Mouse (Mus musculus) ovary, adult 18-20 months (tissue): Measurements from ENCODE around the gene Cdc42bpa.

ENCODE experiments used
- DNase-seq: peaks from one replicate; pipeline ENCODE4 v3.0.0; 2022; ENCODE audit warnings: low spot score, mixed read lengths

Cdc42bpa gene

DNA sequence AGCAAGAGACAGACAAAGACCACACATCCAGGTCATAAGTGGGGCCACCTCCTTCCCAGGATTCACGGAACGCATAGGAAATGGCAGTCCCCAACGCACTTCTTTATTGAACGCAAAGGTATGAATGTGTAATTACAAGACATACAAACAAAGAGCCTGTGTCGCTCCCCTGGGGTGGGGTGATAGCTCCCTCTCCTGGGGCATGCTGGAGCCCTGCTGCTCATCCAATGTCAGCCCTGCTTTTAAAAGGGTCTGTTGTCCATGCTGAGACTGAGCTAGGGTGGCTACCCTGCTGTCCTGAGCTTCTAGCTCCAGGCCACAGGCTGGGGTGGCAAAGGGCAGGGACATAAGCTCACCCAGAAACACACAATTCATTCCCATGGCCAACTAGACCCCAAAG lies 206.3 kb downstream of the Cdc42bpa start:
- no peak for DNase-seq

DNA sequence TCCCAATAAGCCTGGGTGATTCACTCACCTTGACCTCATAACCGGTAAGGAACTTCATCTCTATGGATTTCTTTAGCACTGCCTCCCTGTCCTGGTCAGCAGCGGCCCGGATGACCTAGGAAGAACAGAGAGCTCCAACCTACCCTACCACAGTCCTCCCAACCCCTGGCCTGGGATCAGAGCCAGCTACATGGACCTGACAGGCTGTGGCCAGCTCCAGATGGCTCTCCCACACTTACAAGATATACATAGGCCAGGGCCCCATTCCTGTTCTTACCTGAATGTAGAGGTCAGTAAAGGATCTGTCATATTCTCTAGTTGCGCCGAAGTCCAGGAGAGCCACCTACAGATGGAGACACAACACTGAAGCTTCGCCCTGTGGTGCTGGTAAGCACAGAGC lies 208.0 kb downstream of the Cdc42bpa start:
- no peak for DNase-seq

DNA sequence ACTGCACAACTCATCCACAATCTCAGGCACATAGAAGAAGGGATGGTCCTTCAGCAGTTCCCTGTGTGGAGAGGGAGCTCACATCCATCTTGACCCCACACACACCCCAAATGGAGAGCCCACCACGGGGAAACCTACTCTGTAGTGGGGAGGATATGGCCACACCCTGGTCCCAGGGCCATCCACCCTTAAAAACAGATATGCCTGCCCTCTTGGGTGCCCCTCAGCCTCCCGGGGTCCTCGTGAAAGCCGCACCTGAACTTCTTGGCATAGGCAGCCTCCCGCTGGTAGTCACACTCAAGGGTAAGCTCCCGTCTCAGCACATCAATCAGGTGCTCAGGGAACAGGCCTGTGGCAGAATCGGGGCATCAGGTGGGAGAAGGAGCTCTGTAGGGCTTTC lies 208.9 kb downstream of the Cdc42bpa start:
- no peak for DNase-seq

DNA sequence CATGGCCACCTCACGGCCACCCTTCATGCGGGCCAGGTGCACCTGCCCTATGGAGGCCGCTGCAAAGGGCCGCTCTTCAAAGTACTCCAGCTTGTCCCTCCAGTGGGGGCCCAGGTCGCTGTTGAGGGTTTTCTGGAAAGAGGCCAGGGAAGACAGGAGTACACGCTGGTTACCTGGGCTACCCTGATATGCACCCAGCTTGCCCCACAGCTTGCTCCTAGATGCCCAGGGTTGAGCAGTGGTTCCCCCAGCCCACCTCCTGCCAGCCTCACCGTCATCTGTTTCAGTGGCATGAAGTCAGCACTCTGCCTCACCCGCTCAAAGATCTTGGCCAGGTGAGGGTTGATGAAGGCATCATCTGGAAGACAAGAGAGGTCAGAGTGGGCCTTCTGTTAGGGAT lies 209.8 kb downstream of the Cdc42bpa start:
- no peak for DNase-seq

DNA sequence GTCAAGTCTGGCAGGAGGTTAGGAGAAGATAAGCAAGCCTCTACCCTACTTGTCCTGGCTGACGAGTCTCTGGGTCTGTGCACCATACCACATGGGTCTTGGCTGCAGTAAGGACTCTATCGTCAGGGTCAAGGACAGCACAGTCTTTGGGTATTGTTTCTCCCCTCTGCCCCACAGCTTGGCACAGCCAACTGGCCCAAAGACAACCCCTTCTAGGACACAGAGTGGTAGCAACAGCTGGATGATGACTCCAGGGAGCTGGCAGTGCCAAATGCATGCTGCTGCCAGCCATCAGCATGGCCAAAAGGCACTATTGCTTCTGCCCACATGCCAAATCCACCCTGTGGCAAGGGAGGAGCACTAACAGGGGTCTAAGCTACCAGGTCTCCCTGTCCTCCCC lies 211.6 kb downstream of the Cdc42bpa start:
- no peak for DNase-seq

DNA sequence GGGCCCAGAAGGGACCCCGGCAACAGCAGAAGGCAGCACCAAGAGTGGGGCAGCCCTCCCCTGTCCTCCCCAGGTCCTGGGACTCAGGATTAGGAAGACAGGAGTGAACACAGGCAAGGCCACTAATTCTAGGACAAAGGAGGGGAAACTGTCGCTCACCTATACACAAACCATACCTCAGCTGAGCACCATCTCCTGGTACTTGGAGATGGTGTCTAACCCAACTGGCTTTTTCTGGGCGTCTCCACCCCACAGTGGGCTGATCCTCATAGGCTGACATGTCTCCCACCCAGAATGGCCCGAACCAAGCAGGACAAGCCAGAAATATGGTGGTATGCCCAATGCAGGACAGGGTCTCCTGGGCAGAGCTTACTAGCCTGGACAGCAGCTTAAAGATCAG lies 212.3 kb downstream of the Cdc42bpa start:
- DNase-seq, result no peak

DNA sequence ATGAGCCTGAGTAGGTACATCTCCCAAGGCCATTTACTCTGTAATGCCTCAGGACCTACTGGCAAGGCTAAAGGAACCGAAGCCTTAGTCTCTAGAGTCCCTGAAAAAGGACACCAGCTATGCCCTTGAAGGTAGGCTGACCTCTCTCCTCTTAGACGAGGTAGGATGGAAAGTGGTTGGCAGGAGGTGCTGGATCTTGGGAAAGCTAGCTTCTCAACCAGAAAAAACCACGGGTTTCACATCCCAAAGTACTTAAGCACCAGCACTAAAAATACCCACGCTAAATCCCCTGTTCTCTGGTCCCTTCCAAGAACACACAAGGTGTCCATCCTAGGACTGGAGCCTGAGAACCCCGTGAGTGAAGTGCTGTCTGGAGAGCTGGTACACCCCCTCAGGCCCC lies 212.7 kb downstream of the Cdc42bpa start:
- DNase-seq, result no peak

DNA sequence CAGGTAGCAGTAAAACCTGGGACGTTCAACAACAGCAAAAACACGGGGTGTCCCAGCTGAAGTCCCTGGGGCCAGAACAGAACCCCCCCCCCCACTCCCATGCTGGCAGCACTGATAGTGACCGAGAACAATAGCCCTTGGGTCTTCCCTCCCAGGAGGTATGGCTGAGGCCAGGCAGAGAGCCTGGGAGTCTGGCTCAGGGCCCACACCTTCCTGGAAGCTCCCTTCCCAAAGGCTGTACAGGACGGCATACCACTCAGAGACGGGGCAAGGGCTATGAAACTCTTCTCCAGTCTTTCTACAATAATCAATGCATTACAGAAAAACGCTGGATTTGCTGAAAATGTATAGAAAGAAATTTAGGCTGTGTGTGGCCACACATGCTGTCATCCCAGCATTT lies 214.4 kb downstream of the Cdc42bpa start:
- DNase-seq, result no peak

DNA sequence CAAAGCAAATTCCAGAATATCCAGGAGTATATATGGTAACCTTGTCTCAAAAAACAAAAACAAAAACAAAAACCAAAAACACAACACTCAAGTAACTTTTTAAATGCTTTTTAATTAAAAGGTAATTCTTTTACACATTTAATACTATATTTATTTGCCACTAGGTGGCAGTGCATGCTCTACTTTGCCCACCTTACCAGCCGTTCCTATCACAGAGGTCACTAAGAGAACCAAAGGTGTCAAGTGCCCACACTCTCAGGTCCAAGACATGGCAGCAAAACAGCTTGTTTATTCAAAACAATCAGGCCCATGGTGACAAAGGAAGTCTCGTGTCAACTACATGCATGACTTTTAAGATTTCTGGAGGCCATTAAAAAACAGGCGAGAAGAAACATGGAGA lies 214.9 kb downstream of the Cdc42bpa start:
- no peak for DNase-seq

DNA sequence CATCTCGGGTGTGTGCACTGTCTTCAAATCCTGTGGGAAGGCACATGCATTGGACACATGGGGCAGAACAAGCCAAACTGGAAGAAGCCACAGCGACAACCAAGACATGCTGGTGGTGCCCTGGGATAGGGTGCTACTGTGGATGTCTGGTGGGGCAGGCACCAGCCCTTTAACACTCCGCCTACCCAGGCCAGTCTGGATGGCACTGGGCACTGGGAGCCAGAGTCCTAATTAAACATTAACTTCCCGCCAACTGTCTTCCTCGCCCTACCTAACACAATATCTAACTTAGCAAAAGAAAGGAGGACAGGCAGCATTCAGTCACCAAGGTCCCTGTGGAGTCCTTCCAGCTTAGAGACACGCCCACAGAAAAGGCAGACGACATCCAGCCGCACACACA lies 215.4 kb downstream of the Cdc42bpa start:
- DNase-seq, result no peak

DNA sequence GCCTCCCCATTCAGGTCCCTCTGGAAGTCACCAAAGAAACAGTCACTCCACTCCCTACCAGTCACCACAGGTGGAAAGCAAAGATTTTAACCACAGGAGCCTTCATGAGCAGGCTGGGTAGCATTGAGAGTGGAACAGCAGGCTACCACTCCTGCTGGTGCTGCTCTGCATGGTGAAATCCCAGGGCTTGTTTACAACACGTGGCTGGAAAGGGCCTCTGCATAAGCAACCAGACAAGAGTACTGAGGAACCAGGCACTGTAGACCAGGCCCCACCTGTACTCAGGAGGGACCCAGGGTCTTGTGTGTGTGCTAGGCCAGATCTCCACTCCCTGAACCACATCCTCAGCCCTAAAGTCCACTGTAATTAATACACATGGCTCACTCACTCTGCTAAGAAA lies 216.5 kb downstream of the Cdc42bpa start:
- no peak for DNase-seq

DNA sequence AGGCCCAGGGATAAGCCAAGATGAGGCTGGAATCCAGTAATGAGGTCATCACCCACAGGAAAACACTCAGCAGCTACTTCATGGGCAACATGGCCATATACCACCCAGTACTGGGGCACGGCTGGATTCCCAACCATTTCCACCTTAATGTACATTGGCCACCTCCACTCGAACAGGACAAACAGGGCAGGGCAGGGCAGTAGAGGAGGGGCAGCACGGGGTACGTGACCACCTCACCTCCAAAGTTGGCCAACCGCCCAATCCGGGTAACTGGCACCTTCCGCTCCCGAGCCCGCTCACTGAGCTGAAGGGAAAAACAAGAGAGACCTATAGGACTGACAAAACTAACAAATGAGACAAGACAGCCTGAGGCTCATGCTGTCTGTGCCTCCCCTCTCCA lies 218.1 kb downstream of the Cdc42bpa start:
- no peak for DNase-seq

DNA sequence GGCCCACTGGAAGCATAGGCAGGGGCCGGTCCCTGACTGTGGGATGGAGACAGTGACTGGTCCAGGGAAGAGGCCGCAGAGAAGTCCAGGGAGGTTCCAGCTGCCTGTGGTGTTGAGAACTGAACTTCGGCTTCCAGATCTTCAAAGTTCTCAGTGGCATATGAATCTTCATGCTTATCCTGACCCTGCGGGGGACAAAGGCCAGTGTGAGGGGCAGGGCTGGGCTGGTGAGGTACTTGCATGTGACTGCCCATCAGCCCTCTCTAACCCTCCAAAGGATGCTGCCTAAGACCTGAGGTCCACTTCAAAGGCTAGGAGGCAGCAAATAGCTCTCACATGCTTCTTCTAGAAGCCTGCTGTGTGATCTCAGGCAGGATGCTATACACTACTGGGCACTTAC lies 218.8 kb downstream of the Cdc42bpa start:
- DNase-seq, result no peak

DNA sequence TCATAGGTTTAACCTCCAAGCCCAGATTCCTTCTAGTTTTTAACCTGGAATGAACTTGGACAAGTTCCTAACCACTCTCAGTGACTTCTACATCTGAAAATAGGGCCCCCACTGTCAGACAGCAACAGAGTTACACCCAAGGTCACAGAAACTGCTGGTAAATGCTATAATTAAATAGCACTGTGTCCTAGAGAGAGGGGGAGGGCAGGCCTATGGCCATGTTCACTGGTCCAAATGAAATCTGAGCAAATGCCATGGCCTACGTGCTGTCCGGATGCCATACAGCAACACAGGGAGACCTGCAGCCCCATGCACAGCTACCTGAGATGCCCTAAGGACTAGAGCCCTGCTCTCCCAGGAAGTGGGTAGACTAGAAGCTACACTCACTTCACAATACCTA lies 219.6 kb downstream of the Cdc42bpa start:
- DNase-seq, result no peak

DNA sequence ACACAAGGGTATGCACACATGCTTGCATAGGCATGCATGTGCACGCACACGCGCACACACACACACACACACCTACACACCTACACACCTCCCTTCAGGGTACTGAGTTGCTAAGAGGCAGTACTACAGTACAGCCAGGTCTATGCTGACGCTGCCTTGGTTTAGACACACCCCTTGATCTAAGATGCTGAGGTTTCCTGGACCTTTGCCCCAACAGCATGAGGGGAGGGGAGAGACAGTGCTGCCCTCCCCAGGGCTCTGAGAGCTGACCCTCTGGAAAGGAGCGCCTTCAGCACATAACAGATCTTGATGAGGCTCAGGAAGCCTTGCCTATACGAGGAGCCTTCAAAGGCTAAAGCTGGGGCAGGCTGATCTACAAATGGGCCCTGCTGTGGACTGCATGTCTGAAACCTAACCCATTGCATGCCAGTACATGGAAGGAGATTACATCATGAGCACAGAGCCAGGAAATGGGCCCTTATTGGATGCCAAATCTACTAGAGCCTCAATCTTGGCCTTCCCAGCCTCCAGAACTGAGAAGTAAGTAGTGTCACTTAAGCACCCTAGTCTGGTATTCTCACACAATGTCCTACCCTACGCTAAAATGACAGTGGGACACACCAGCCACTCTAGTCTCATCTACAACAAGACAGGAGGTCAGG lies 221.2 kb downstream of the Cdc42bpa start:
- no peak for DNase-seq

DNA sequence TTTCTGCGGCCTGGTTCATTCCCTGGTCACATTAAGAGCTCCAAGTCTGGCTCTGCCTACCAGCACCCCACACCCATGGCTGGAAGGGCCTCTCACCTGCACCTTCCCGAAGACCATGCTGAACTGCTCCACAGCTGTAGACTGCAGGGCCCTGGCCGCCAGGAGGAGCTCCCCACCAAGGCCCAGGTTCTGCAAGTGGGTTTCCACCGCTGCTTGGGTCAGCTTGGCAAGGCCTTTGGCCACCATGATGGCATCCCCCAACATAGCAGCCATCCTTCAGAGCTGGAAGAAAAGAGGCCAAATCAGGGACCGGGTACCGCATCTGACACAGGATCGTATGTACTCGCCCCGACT lies 221.7 kb downstream of the Cdc42bpa start:
- no peak for DNase-seq

DNA sequence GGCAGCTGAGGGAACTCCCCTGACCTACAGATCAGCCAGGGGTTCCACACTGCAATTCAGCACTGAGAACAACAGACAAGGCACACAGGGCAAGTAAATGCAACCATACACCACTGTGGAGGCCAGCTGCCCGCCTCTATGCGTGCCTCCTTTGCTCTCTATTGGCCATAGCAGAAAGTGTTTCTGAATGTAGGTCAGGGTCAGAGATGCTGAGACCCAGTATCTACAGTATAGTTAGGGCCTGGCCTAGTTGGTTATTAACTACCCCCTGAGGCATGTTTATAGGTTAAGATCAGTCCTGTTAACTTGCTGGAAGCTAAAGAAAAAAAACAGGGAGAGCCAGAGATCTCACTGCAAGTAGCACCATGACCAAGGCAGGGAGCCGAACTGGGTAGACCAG lies 222.5 kb downstream of the Cdc42bpa start:
- DNase-seq, result no peak

DNA sequence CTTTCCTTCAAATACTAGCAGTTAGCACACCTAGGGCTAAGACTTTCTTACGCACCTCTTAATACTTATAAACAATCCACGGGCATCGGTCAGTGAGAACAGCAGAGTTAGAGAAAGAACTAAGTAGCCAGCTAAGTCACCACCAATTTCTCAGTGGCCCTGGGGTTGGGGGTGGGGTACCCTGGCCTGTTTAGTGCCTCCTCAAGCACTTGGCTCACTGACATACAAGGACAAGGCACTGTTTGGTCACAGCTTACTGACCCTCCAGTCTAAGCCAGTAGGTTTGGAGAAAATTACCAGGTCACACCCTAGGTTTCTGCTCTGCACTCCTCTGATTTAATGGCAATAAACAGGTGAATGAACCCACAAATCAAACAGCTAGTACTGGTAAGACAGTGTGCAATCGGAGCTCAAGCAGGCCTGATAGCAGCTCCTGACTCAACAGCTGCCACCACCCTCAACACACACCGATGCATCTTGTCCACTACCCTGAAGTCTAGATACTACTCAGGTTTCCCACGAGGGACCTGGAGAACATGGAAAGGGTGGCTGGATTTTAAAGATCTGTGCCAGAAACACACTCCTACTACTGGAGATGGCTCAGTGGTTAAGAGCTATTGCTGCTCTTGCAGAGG lies 223.4 kb downstream of the Cdc42bpa start:
- DNase-seq, result no peak

DNA sequence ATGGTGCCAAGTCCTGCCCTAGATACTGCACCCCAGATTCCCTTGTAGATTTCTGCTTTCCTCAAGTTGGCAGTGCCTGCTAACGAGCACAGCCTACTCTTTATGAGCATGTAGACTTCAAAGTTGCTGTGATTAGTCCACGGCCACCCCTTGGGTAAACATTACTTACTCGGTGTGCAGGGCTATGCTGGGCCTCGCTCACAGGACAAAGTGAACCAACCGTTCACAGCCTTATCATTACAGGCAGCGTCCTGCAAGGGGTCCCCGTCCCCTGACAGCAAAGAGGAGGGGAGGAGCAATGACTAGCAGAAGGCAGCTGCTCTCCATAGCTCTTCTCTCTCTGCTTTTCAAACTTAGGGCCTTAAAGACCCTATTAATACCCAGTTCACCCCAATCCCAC lies 224.5 kb downstream of the Cdc42bpa start:
- no peak for DNase-seq

DNA sequence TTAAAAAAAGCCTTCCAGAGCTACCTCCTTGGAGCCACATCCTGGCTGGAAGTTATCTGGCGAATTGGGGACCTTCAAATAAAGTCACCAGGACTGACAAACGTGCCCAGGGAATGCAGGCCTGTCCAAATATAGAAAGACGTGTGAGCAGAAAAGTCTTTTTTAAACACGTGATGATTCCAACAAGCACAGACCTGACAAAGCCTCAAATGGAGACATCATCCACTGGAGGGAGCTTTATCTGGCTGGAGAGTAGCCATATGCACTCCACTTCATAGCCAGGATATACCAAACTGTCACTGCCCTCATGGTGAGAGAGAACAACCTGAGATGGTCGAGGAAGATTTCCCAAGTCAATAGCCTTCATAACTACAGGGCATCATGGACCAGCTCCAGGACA lies 225.6 kb downstream of the Cdc42bpa start:
- DNase-seq, result no peak

DNA sequence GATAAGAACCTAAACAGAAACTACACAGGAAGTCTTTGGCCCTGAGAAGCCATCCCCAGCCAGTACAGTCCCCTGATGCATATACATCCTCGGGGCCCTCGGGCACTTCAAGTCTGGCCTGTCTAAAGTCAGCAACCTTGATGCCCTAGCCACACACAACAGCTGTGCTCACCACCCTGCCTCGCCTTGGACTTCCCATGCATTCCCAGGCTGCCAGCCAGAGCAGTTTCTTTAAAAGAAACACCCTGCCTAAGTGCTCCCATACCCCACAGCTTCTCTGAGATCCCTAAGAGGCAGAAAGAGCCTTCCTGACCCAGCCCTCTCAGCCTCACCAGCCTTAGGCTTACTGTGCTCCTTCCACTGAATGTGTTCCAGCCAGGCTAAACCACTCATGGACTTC lies 226.1 kb downstream of the Cdc42bpa start:
- DNase-seq, result no peak

DNA sequence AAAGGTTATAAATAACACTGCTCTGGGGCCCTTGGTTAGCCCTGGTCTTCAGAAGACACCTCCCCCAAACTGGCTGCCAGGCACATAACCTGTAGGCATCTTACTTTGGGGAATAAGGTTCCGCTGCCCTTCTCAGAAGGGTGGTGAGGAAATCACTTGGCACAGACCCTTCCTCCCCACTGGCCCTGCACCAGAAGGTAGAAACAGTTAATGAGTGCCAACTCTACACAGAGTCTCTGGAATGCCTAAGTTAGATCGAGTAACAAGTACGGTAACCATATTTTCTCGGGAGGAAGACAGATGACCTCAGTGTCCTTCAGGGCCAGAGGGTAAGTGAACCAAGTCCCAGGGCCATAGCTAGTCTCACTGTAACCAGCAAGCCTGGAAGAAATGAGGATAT lies 228.7 kb downstream of the Cdc42bpa start:
- no peak for DNase-seq

DNA sequence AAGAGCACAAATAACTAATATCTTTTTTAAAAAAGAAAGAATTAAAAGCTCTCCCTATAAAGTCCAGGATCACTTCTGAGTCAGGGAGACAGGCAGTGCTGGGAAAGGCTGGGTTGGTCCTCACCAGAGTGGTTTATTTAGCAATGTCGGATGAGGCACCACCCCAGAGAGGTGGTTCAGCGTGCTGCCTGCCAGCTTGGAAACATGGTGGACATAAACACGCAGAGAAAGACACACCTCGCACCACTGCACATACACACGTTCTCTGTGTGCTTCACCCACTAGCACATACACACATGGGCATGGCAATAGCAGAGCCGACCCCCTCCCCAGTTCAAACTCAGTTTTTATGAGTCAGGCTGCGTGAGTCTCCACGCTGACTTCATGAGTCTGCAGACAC lies 230.8 kb downstream of the Cdc42bpa start:
- DNase-seq, result no peak

DNA sequence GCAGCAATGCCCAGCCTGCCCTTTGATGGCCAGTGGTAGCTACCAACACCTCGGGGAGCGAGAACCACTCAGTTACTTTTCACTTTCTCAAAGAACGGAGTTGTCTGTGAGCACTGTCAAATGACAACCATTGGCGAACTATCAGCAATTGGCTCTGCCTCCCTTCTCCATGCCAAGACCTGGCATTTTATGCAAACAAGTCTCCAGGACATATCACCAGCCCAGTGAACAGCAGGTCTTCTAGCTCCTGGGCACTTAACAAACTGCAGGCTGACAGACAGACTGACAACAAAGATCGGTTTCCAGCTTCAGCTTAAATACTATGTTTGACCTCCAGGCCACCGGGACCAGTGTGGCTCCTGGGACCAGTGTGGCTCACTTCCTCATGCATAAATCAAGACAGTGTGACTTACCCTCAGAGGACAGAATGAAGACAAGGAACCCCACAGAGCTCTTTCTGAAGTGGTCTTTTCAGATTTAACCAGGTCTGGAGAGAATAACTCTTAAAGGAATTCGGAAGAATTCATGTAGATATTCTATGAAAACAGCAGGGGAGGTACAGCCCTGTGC lies 231.5 kb downstream of the Cdc42bpa start:
- DNase-seq, result no peak
